Mouse (Mus musculus) E14TG2a.4 (cell line): ENCODE data around the gene Tbk1.

Experiments used
- CTCF ChIP-seq: conservative IDR thresholded peaks from 2 replicates; pipeline ENCODE4 v1.5.1; 2014; ENCODE audit warnings: low read length
- NANOG ChIP-seq: IDR thresholded peaks from 2 replicates; pipeline ENCODE4 v1.6.1; 2014; ENCODE audit warnings: borderline replicate concordance, low read length, mixed read lengths
- POU5F1 ChIP-seq: IDR thresholded peaks from 2 replicates; pipeline ENCODE4 v1.6.1; 2014; ENCODE audit warnings: low read length, borderline replicate concordance

GRCm38 (mm10) chr10:121530365-121531003, 56.1 kb downstream of the Tbk1 start:
- no peak for TF ChIP-seq CTCF
- no peak for TF ChIP-seq POU5F1
- TF ChIP-seq NANOG, result no peak
